Mouse (Mus musculus): ENCODE results near the gene Spc24. TPM values are rescaled to one million over a fixed set of nuclear protein-coding genes. Genes with fewer than 3 reads are reported as not detected.

The Spc24 gene
- polyA plus RNA-seq, 1 experiment from 2014 or later = 106 TPM

- Histone ChIP-seq H3K9ac (ENCODE audit: low read depth, low read length) (peak overlapping the region; percentile 70), H3K4me3 (ENCODE audit: low read length) (peak overlapping the region; percentile 78), H3K4me2 (ENCODE audit: low read depth, low read length) (peak overlapping the region; percentile 70), H3K9me3 (ENCODE audit: control insufficient read depth, low read length) (no peaks in the 10 kb centered on the region), H3K27me3 (replicated peaks; ENCODE audit: control insufficient read depth, insufficient read depth, low read length) (no peaks in the 10 kb centered on the region), H3K36me3 (ENCODE audit: control insufficient read depth, insufficient read depth, low read length) (0 out of 2 replicates have a peak, but pooled peaks cover 3% of the 10 kb centered on the region), H3K4me1 (ENCODE audit: control insufficient read depth, insufficient read depth, low read length) (peaks cover 25% of the 10 kb centered on the region; the same call in 1 of the 2 replicates), H3K27ac (ENCODE audit: low read length) (peak overlapping the region; percentile 59; the same call in 1 of the 2 replicates)
- WGBS = 48% methylated on average over 14 of the region's 14 CpGs
- no peak for ATAC-seq
Observed at GRCm38 (mm10) chr9:21726218-21726975, 33.7 kb downstream of the Spc24 start.

GRCm38 (mm10) chr9:21725224-21726121 is 34.6 kb downstream of the Spc24 start:
- Histone ChIP-seq H3K4me3 (ENCODE audit: low read length) (peak overlapping the region; percentile 78), H3K4me2 (ENCODE audit: low read depth, low read length) (peak overlapping the region; percentile 70), H3K9me3 (ENCODE audit: control insufficient read depth, low read length) (no peaks in the 10 kb centered on the region), H3K27ac (ENCODE audit: low read length) (peak overlapping the region; percentile 59), H3K9ac (ENCODE audit: low read depth, low read length) (peak overlapping the region; percentile 70), H3K4me1 (ENCODE audit: control insufficient read depth, insufficient read depth, low read length) (peaks cover 28% of the 10 kb centered on the region; the same call in 1 of the 2 replicates), H3K27me3 (replicated peaks; ENCODE audit: control insufficient read depth, insufficient read depth, low read length) (no peaks in the 10 kb centered on the region), H3K36me3 (ENCODE audit: control insufficient read depth, insufficient read depth, low read length) (0 out of 2 replicates have a peak, but pooled peaks cover 3% of the 10 kb centered on the region)
- no peak for ATAC-seq
- 49% methylated on average over 23 of the region's 23 CpGs for WGBS

GRCm38 (mm10) chr9:21724147-21724536 is 36.0 kb downstream of the Spc24 start:
- 0% methylated on average over 18 of the region's 18 CpGs for WGBS
- no peaks in the 10 kb centered on the region for H3K27me3 ChIP-seq (replicated peaks; ENCODE audit: control insufficient read depth, insufficient read depth, low read length)
- H3K27ac ChIP-seq (ENCODE audit: low read length) = peak overlapping the region; percentile 99
- peak overlapping the region; percentile 78 for H3K4me3 ChIP-seq (ENCODE audit: low read length)
- no peaks in the 10 kb centered on the region for H3K9me3 ChIP-seq (ENCODE audit: control insufficient read depth, low read length)
- peak overlapping the region; percentile 83 for H3K9ac ChIP-seq (ENCODE audit: low read depth, low read length)
- peak overlapping the region; percentile 86 for H3K4me2 ChIP-seq (ENCODE audit: low read depth, low read length)
- ATAC-seq = peak; percentile 89
- H3K36me3 ChIP-seq (ENCODE audit: control insufficient read depth, insufficient read depth, low read length) = no peaks in the 10 kb centered on the region
- H3K4me1 ChIP-seq (ENCODE audit: control insufficient read depth, insufficient read depth, low read length) = peaks cover 25% of the 10 kb centered on the region; the same call in 1 of the 2 replicates

GRCm38 (mm10) chr9:21723377-21724146 is 36.5 kb downstream of the Spc24 start, which contains the start of gene Ldlr:
Ldlr (plus strand) TSS chr9:21723483.
- H3K4me3 ChIP-seq (ENCODE audit: low read length) = peak within 1 kb of the TSS; percentile 78
- H3K9ac ChIP-seq (ENCODE audit: low read depth, low read length) = peak within 1 kb of the TSS; percentile 83
- peak within 1 kb of the TSS; percentile 99 for H3K27ac ChIP-seq (ENCODE audit: low read length)
- peak; percentile 85 for ATAC-seq
- H3K36me3 ChIP-seq (ENCODE audit: control insufficient read depth, insufficient read depth, low read length) = no peaks in the 10 kb centered on the region
- peak within 1 kb of the TSS; percentile 86 for H3K4me2 ChIP-seq (ENCODE audit: low read depth, low read length)
- no peaks in the 10 kb centered on the region for H3K27me3 ChIP-seq (replicated peaks; ENCODE audit: control insufficient read depth, insufficient read depth, low read length)
- under 1% methylated on average over 47 of the region's 47 CpGs for WGBS
- H3K9me3 ChIP-seq (ENCODE audit: control insufficient read depth, low read length) = no peaks in the 10 kb centered on the region
- H3K4me1 ChIP-seq (ENCODE audit: control insufficient read depth, insufficient read depth, low read length) = peaks cover 28% of the 10 kb centered on the region; the same call in 1 of the 2 replicates

GRCm38 (mm10) chr9:21721036-21721435 is 39.1 kb downstream of the Spc24 start:
- WGBS = 65% methylated on average over 2 of the region's 2 CpGs
- H3K36me3 ChIP-seq (ENCODE audit: control insufficient read depth, insufficient read depth, low read length) = no peaks in the 10 kb centered on the region
- H3K27me3 ChIP-seq (replicated peaks; ENCODE audit: control insufficient read depth, insufficient read depth, low read length) = no peaks in the 10 kb centered on the region
- no peak overlapping the region for H3K4me2 ChIP-seq (ENCODE audit: low read depth, low read length)
- no peak overlapping the region for H3K9ac ChIP-seq (ENCODE audit: low read depth, low read length)
- H3K4me3 ChIP-seq (ENCODE audit: low read length) = no peak overlapping the region
- no peak for ATAC-seq
- peaks cover 19% of the 10 kb centered on the region; the same call in 1 of the 2 replicates for H3K4me1 ChIP-seq (ENCODE audit: control insufficient read depth, insufficient read depth, low read length)
- H3K27ac ChIP-seq (ENCODE audit: low read length) = peak overlapping the region; percentile 60
- no peaks in the 10 kb centered on the region for H3K9me3 ChIP-seq (ENCODE audit: control insufficient read depth, low read length)

GRCm38 (mm10) chr9:21717015-21717414 is 43.1 kb downstream of the Spc24 start:
- Histone ChIP-seq H3K4me3 (ENCODE audit: low read length) (no peak overlapping the region), H3K27ac (ENCODE audit: low read length) (no peak overlapping the region), H3K4me1 (ENCODE audit: control insufficient read depth, insufficient read depth, low read length) (peaks cover 12% of the 10 kb centered on the region; the same call in 1 of the 2 replicates), H3K9me3 (ENCODE audit: control insufficient read depth, low read length) (no peaks in the 10 kb centered on the region), H3K9ac (ENCODE audit: low read depth, low read length) (no peak overlapping the region), H3K4me2 (ENCODE audit: low read depth, low read length) (no peak overlapping the region), H3K36me3 (ENCODE audit: control insufficient read depth, insufficient read depth, low read length) (no peaks in the 10 kb centered on the region), H3K27me3 (replicated peaks; ENCODE audit: control insufficient read depth, insufficient read depth, low read length) (no peaks in the 10 kb centered on the region)
- WGBS = 71% methylated on average over 2 of the region's 2 CpGs
- no peak for ATAC-seq

- Histone ChIP-seq H3K9ac (ENCODE audit: low read depth, low read length) (peak overlapping the region; percentile 6; the same call in 1 of the 2 replicates), H3K27ac (ENCODE audit: low read length) (peak overlapping the region; percentile 33), H3K4me2 (ENCODE audit: low read depth, low read length) (no peak overlapping the region), H3K4me1 (ENCODE audit: control insufficient read depth, insufficient read depth, low read length) (0 out of 2 replicates have a peak, but pooled peaks cover 9% of the 10 kb centered on the region), H3K27me3 (replicated peaks; ENCODE audit: control insufficient read depth, insufficient read depth, low read length) (no peaks in the 10 kb centered on the region), H3K4me3 (ENCODE audit: low read length) (no peak overlapping the region), H3K36me3 (ENCODE audit: control insufficient read depth, insufficient read depth, low read length) (no peaks in the 10 kb centered on the region), H3K9me3 (ENCODE audit: control insufficient read depth, low read length) (no peaks in the 10 kb centered on the region)
- peak; percentile 94 for ATAC-seq
- WGBS = 38% methylated on average over 4 of the region's 4 CpGs
Observed at GRCm38 (mm10) chr9:21715298-21715697, 44.8 kb downstream of the Spc24 start.

GRCm38 (mm10) chr9:21709340-21709739 is 50.8 kb downstream of the Spc24 start:
- no peak overlapping the region for H3K4me3 ChIP-seq (ENCODE audit: low read length)
- peaks cover 12% of the 10 kb centered on the region for H3K36me3 ChIP-seq (ENCODE audit: control insufficient read depth, insufficient read depth, low read length)
- H3K4me1 ChIP-seq (ENCODE audit: control insufficient read depth, insufficient read depth, low read length) = no peaks in the 10 kb centered on the region
- 93% methylated on average over 3 of the region's 3 CpGs for WGBS
- no peak overlapping the region for H3K9ac ChIP-seq (ENCODE audit: low read depth, low read length)
- no peak overlapping the region for H3K4me2 ChIP-seq (ENCODE audit: low read depth, low read length)
- H3K27me3 ChIP-seq (replicated peaks; ENCODE audit: control insufficient read depth, insufficient read depth, low read length) = no peaks in the 10 kb centered on the region
- no peaks in the 10 kb centered on the region for H3K9me3 ChIP-seq (ENCODE audit: control insufficient read depth, low read length)
- H3K27ac ChIP-seq (ENCODE audit: low read length) = no peak overlapping the region
- ATAC-seq = no peak

Data from intestine, embryonic 16.5 days (tissue).